Mouse (Mus musculus) MEL (cell line): Measurements from ENCODE around the gene Epha3. TPM values are rescaled to one million over a fixed set of nuclear protein-coding genes. Genes with fewer than 3 reads are reported as not detected.

ENCODE experiments used
- DNase-seq: peaks from one replicate; pipeline ENCODE4 v3.0.0; 2011; ENCODE audit warnings: low read depth, low spot score
- H3K27ac ChIP-seq: 2 replicates; pipeline ENCODE4 v1.5.1; 2012; ENCODE audit warnings: low read depth, mild to moderate bottlenecking, control low read depth, low read length, moderate library complexity; ENCODE audit not compliant: control insufficient read depth
- H3K27me3 ChIP-seq, 2 experiments: fragments of 150-350 bp in 1 of 2; sonication (generic) in 1 of 2; 2 replicates each; pipeline ENCODE4 v1.6.1; 2012; ENCODE audit warnings: low read length in 2 of 2, mild to moderate bottlenecking in 2 of 2, improper control_type of control experiment in 1 of 2, moderate library complexity in 1 of 2; ENCODE audit not compliant: insufficient read depth in 2 of 2, control insufficient read depth in 1 of 2
- H3K36me3 ChIP-seq, 2 experiments: 2 replicates each; pipeline ENCODE4 v1.6.1; 2012 to 2014; ENCODE audit warnings: low read length in 2 of 2, improper control_type of control experiment in 1 of 2, inconsistent platforms in 1 of 2, mild to moderate bottlenecking in 1 of 2; ENCODE audit not compliant: insufficient read depth in 2 of 2, control insufficient read depth in 1 of 2
- H3K4me1 ChIP-seq, 2 experiments: fragments of 150-350 bp in 1 of 2; sonication (generic) in 1 of 2; 2 replicates each; pipeline ENCODE4 v1.6.1; 2012; ENCODE audit warnings: low read length in 2 of 2, improper control_type of control experiment in 1 of 2, mild to moderate bottlenecking in 1 of 2; ENCODE audit not compliant: insufficient read depth in 2 of 2, control insufficient read depth in 1 of 2
- H3K4me3 ChIP-seq, 2 experiments: fragments of 150-350 bp in 1 of 2; sonication (generic) in 1 of 2; 2 replicates each; pipeline ENCODE4 v1.5.1; 2012; ENCODE audit warnings: low read depth in 2 of 2, low read length in 2 of 2, mild to moderate bottlenecking in 2 of 2, moderate library complexity in 2 of 2, control low read depth in 1 of 2, improper control_type of control experiment in 1 of 2; ENCODE audit not compliant: control insufficient read depth in 1 of 2, insufficient read depth in 1 of 2
- H3K79me2 ChIP-seq: 2 replicates; pipeline ENCODE4 v1.6.1; 2012; ENCODE audit warnings: mild to moderate bottlenecking, low read length, moderate library complexity; ENCODE audit not compliant: control insufficient read depth, poor library complexity, insufficient read depth
- H3K9ac ChIP-seq: 2 replicates; pipeline ENCODE4 v1.6.1; 2012; ENCODE audit warnings: low read depth, mild to moderate bottlenecking, control low read depth, low read length, moderate library complexity; ENCODE audit not compliant: control insufficient read depth, poor library complexity, severe bottlenecking
- H3K9me3 ChIP-seq: fragments of 150-350 bp; sonication (generic); replicated peaks from 2 replicates; pipeline ENCODE4 v1.6.1; 2012; ENCODE audit warnings: mild to moderate bottlenecking, low read length, improper control_type of control experiment, moderate library complexity; ENCODE audit not compliant: insufficient read depth
- CHD1 ChIP-seq: IDR thresholded peaks from 2 replicates; pipeline ENCODE4 v1.6.1; 2012; ENCODE audit warnings: low read depth, mild to moderate bottlenecking, inconsistent platforms, low read length, improper control_type of control experiment
- CHD2 ChIP-seq: IDR thresholded peaks from 2 replicates; pipeline ENCODE4 v1.6.1; 2011; ENCODE audit warnings: low read length, improper control_type of control experiment
- CTCF ChIP-seq, 3 experiments: IDR thresholded peaks in 2 of 3; conservative IDR thresholded peaks in 1 of 3; 2 replicates each; pipeline ENCODE4 v1.5.1; 2011 to 2012; ENCODE audit warnings: low read length in 3 of 3, low read depth in 2 of 3, mild to moderate bottlenecking in 2 of 3, improper control_type of control experiment in 1 of 3, inconsistent platforms in 1 of 3, mixed read lengths in 1 of 3, moderate library complexity in 1 of 3; ENCODE audit not compliant: control insufficient read depth in 1 of 3, insufficient read depth in 1 of 3, poor library complexity in 1 of 3, severe bottlenecking in 1 of 3
- E2F4 ChIP-seq: IDR thresholded peaks from 2 replicates; pipeline ENCODE4 v1.6.1; 2011; ENCODE audit warnings: low read depth, low read length, improper control_type of control experiment, borderline replicate concordance
- ETS1 ChIP-seq: IDR thresholded peaks from 2 replicates; pipeline ENCODE4 v1.6.1; 2012; ENCODE audit warnings: low read depth, mild to moderate bottlenecking, inconsistent platforms, low read length, improper control_type of control experiment, moderate library complexity
- GABPA ChIP-seq: IDR thresholded peaks from 2 replicates; pipeline ENCODE4 v1.6.1; 2012; ENCODE audit warnings: low read depth, mild to moderate bottlenecking, inconsistent platforms, low read length, improper control_type of control experiment, moderate library complexity
- JUND ChIP-seq: IDR thresholded peaks from 2 replicates; pipeline ENCODE4 v1.6.1; 2011; ENCODE audit warnings: low read depth, mild to moderate bottlenecking, improper control_type of control experiment, low read length
- KAT2A ChIP-seq: conservative IDR thresholded peaks from 2 replicates; pipeline ENCODE4 v1.6.1; 2012; ENCODE audit warnings: low read depth, low read length, improper control_type of control experiment, inconsistent platforms
- MAFK ChIP-seq: IDR thresholded peaks from 2 replicates; pipeline ENCODE4 v1.6.1; 2011; ENCODE audit warnings: low read depth, mild to moderate bottlenecking, low read length, improper control_type of control experiment, borderline replicate concordance
- MEF2A ChIP-seq: IDR thresholded peaks from 2 replicates; pipeline ENCODE4 v1.6.1; 2014; ENCODE audit warnings: low read depth, mild to moderate bottlenecking, inconsistent platforms, low read length, improper control_type of control experiment; ENCODE audit not compliant: poor library complexity, insufficient replicate concordance, severe bottlenecking; ENCODE audit errors: extremely low read depth
- MYB ChIP-seq: IDR thresholded peaks from 2 replicates; pipeline ENCODE4 v1.6.1; 2011; ENCODE audit warnings: mild to moderate bottlenecking, low read depth, low read length, improper control_type of control experiment
- MYC ChIP-seq: IDR thresholded peaks from 2 replicates; pipeline ENCODE4 v1.6.1; 2011; ENCODE audit warnings: low read depth, mild to moderate bottlenecking, low read length, improper control_type of control experiment, moderate library complexity
- POLR2A ChIP-seq, 2 experiments: IDR thresholded peaks; 2 replicates each; pipeline ENCODE4 v1.6.1; 2011 to 2012; ENCODE audit warnings: low read length in 2 of 2, mild to moderate bottlenecking in 2 of 2, control low read depth in 1 of 2, improper control_type of control experiment in 1 of 2, low read depth in 1 of 2, moderate library complexity in 1 of 2; ENCODE audit not compliant: control insufficient read depth in 1 of 2, insufficient read depth in 1 of 2, poor library complexity in 1 of 2
- POLR2AphosphoS2 ChIP-seq: IDR thresholded peaks from 2 replicates; pipeline ENCODE4 v1.6.1; 2011; ENCODE audit warnings: low read length, improper control_type of control experiment
- RCOR1 ChIP-seq: IDR thresholded peaks from 2 replicates; pipeline ENCODE4 v1.6.1; 2012; ENCODE audit warnings: low read depth, mild to moderate bottlenecking, inconsistent platforms, low read length, improper control_type of control experiment
- SIN3A ChIP-seq: IDR thresholded peaks from 2 replicates; pipeline ENCODE4 v1.6.1; 2012; ENCODE audit warnings: low read length, improper control_type of control experiment, inconsistent platforms
- TBP ChIP-seq: IDR thresholded peaks from 2 replicates; pipeline ENCODE4 v1.8.0; 2011; ENCODE audit warnings: low read depth, low read length, improper control_type of control experiment
- TCF12 ChIP-seq: IDR thresholded peaks from 2 replicates; pipeline ENCODE4 v1.6.1; 2014; ENCODE audit warnings: low read depth, mild to moderate bottlenecking, inconsistent platforms, low read length, improper control_type of control experiment, moderate library complexity
- UBTF ChIP-seq: IDR thresholded peaks from 2 replicates; pipeline ENCODE4 v1.6.1; 2012; ENCODE audit warnings: low read depth, mild to moderate bottlenecking, inconsistent platforms, low read length, improper control_type of control experiment, moderate library complexity, borderline replicate concordance; ENCODE audit not compliant: insufficient read depth
- ZC3H11A ChIP-seq: IDR thresholded peaks from 2 replicates; pipeline ENCODE4 v1.6.1; 2012; ENCODE audit warnings: low read depth, mild to moderate bottlenecking, inconsistent platforms, low read length, improper control_type of control experiment
- ZMIZ1 ChIP-seq: IDR thresholded peaks from 2 replicates; pipeline ENCODE4 v1.6.1; 2012; ENCODE audit warnings: low read depth, mild to moderate bottlenecking, inconsistent platforms, low read length, improper control_type of control experiment, moderate library complexity
- polyA plus RNA-seq, 2 experiments: library from polyadenylated mRNA; stranded (reverse) in 1 of 2; unstranded in 1 of 2; fragments of >175 nt in 1 of 2; fragments of >200 nt in 1 of 2; gene quantifications; 2 replicates each; pipeline versions ENCODE4 v1.2.1 to v1.2.4; 2012; ENCODE audit warnings: low replicate concordance in 2 of 2, low read depth in 1 of 2; ENCODE audit not compliant: insufficient read length in 2 of 2, insufficient read depth in 1 of 2, missing spikeins in 1 of 2
- total RNA-seq: library from RNA; depleted of rRNA; stranded (reverse); fragments of 300-350 nt; gene quantifications from 2 replicates; pipeline ENCODE4 v1.2.3, GENCODE M21; 2012

Gene Epha3
- total and polyA plus RNA-seq, 3 experiments, result not detected

DNA sequence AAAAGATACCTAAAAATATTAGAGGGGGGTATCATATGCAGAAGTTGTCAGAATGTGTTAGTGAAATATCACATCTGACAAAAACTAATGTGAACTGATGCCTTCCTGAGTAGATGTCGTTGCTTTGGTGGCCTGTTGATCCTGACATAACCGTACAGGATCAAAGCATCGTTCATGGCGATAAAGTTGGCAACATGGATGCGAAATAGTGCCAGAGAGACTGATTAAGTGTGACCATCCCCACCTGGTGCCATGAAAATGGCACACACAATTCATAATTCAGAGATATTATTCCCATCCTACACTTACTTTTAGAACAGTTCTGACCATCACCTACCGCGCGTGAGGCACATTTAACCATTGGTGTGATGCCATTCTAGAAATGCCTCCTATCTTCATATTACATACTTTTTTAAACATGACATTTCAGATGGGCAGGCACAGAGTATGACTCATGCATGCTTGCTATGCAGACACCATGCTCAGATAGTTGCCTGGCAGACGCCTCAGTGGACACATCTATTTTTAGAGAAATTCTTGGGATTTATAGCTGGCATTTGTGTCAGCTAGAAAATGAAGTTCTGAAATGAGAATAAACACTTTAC lies 190.6 kb downstream of the Epha3 start:
- H3K4me3 ChIP-seq, result no peak overlapping the region
- no peak overlapping the region for H3K27ac ChIP-seq
- no peaks in the 10 kb centered on the region for H3K9me3 ChIP-seq
- TF ChIP-seq E2F4 (no peak), CHD2 (no peak), GABPA (no peak), MEF2A (no peak), CHD1 (no peak), TCF12 (no peak), JUND (no peak), MAFK (no peak), KAT2A (no peak), ETS1 (no peak), TBP (no peak), SIN3A (no peak)
- H3K4me1 ChIP-seq, result no peaks in the 10 kb centered on the region
- H3K36me3 ChIP-seq, result no peaks in the 10 kb centered on the region
- no peaks in the 10 kb centered on the region for H3K27me3 ChIP-seq
- DNase-seq, result no peak
- H3K9ac ChIP-seq, result no peak overlapping the region
- no peaks in the 10 kb centered on the region for H3K79me2 ChIP-seq

DNA sequence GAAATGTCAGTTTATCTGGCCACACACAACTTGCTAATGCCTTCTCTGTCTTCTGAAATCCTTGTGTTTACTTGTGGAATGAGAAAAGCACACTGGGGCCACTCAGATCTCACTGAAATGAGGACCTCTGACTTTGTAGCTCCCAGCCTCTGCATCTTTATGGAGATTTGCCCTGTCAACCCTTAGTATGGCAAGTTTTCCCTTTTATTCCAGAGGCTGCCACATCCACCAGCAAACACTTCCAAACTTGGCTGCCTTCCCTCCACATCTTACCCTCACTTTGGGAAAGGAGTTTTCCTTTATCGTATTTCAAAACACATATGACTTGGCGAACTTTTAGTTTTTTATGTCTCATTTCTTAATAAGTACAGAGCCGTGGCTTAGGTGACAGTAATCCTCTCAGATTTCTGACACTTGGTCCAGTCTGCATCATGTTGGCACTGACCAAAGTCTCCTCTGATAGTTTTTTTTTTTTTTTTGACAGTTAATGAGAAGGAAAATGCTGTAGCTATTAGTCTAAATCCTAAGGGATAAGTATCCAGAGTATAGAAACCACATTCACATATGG lies 198.0 kb downstream of the Epha3 start:
- DNase-seq, result no peak
- H3K27ac ChIP-seq, result no peak overlapping the region
- no peak overlapping the region for H3K4me3 ChIP-seq
- no peaks in the 10 kb centered on the region for H3K79me2 ChIP-seq
- no peaks in the 10 kb centered on the region for H3K9me3 ChIP-seq
- TF ChIP-seq MAFK (no peak), MYC (no peak), ZC3H11A (no peak), CHD2 (no peak), POLR2A (IDR thresholded peaks at IDR 0.05; ENCODE audit: control insufficient read depth in 1 of 2, insufficient read depth in 1 of 2, low read depth in 1 of 2, low read length in 2 of 2, poor library complexity in 1 of 2) (no peak), JUND (no peak), POLR2AphosphoS2 (no peak), E2F4 (no peak), KAT2A (no peak), CTCF (IDR thresholded peaks at IDR 0.05 in 2 of 3, conservative IDR thresholded peaks at IDR 0.05 in 1 of 3; ENCODE audit: control insufficient read depth in 1 of 3, insufficient read depth in 1 of 3, low read depth in 2 of 3, low read length in 3 of 3, poor library complexity in 1 of 3, severe bottlenecking in 1 of 3) (no peak), ZMIZ1 (no peak), RCOR1 (no peak), UBTF (no peak), MEF2A (no peak), GABPA (no peak), TCF12 (no peak), MYB (no peak)
- no peaks in the 10 kb centered on the region for H3K4me1 ChIP-seq
- H3K36me3 ChIP-seq, result no peaks in the 10 kb centered on the region
- H3K27me3 ChIP-seq, result no peaks in the 10 kb centered on the region
- no peak overlapping the region for H3K9ac ChIP-seq
